Mouse (Mus musculus): ENCODE data around the gene Acsl5. TPM values are rescaled to one million over a fixed set of nuclear protein-coding genes. Genes with fewer than 3 reads are reported as not detected.

Acsl5 gene
- polyA plus RNA-seq, 1 experiment, result not detected

- WGBS, result 78% methylated on average over 4 of the region's 4 CpGs
- H3K27ac ChIP-seq (ENCODE audit: insufficient read depth, low read depth, low read length), result peak overlapping the region; percentile 100
- peak overlapping the region; percentile 33 for H3K4me3 ChIP-seq (ENCODE audit: insufficient read depth, low read depth, low read length)
- TF ChIP-seq POLR2A (IDR thresholded peaks at IDR 0.05; ENCODE audit: insufficient read depth, low read depth, low read length) (no peak), CTCF (IDR thresholded peaks at IDR 0.05; ENCODE audit: insufficient read depth, low read depth, low read length) (no peak)
- H3K4me1 ChIP-seq (ENCODE audit: control insufficient read depth, insufficient read depth, low read length), result peaks cover 32% of the 10 kb centered on the region
Observed at GRCm38 (mm10) chr19:55216876-55217275, 34.9 kb upstream of the Acsl5 start.

GRCm38 (mm10) chr19:55217365-55217764, 34.4 kb upstream of the Acsl5 start:
- WGBS, result 40% methylated on average over 9 of the region's 9 CpGs
- peak overlapping the region; percentile 100 for H3K27ac ChIP-seq (ENCODE audit: insufficient read depth, low read depth, low read length)
- H3K4me1 ChIP-seq (ENCODE audit: control insufficient read depth, insufficient read depth, low read length), result peaks cover 32% of the 10 kb centered on the region

GRCm38 (mm10) chr19:55218192-55218739, 33.5 kb upstream of the Acsl5 start:
- peak overlapping the region; percentile 77 for H3K27ac ChIP-seq (ENCODE audit: insufficient read depth, low read depth, low read length)
- 3% methylated on average over 20 of the region's 20 CpGs for WGBS

More at GRCm38 (mm10) chr19:55217365-55217764, 34.4 kb upstream of the Acsl5 start:
- TF ChIP-seq CTCF (IDR thresholded peaks at IDR 0.05; ENCODE audit: insufficient read depth, low read depth, low read length), result no peak
- no peak for TF ChIP-seq POLR2A (IDR thresholded peaks at IDR 0.05; ENCODE audit: insufficient read depth, low read depth, low read length)
- peak overlapping the region; percentile 33 for H3K4me3 ChIP-seq (ENCODE audit: insufficient read depth, low read depth, low read length)

DNA sequence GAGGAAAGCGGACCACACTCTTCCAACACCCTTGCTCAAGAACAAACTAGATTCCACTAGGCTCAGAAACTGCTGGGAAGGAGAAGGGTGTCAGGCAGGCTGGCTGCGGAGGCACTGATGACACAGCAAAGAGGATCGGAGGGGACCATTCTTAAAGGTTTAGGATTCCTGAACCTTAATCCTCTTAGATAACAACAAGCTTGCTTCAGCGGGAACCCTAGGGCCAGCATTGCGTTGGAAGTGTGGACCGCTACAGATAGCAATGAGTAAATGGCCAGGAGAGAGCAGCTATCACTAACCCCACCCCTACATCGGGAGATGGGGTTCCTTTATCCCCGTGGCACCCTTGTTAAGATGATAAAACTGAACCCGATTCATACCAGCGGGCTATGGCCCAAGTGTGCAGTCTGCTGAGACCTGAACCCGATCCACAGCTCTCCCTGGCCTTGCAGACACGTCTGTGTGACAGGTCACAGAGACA, 33.0 kb upstream of the Acsl5 start:
- Histone ChIP-seq H3K4me3 (ENCODE audit: insufficient read depth, low read depth, low read length) (peak overlapping the region; percentile 42), H3K27ac (ENCODE audit: insufficient read depth, low read depth, low read length) (peak overlapping the region; percentile 77), H3K4me1 (ENCODE audit: control insufficient read depth, insufficient read depth, low read length) (peaks cover 27% of the 10 kb centered on the region)
- TF ChIP-seq POLR2A (IDR thresholded peaks at IDR 0.05; ENCODE audit: insufficient read depth, low read depth, low read length), result no peak
- no peak; the same call in 1 of the 2 replicates for TF ChIP-seq CTCF (IDR thresholded peaks at IDR 0.05; ENCODE audit: insufficient read depth, low read depth, low read length)
- 18% methylated on average over 12 of the region's 12 CpGs for WGBS

More at GRCm38 (mm10) chr19:55218192-55218739, 33.5 kb upstream of the Acsl5 start:
- Histone ChIP-seq H3K4me1 (ENCODE audit: control insufficient read depth, insufficient read depth, low read length) (peaks cover 32% of the 10 kb centered on the region), H3K4me3 (ENCODE audit: insufficient read depth, low read depth, low read length) (peak overlapping the region; percentile 42)
- TF ChIP-seq POLR2A (IDR thresholded peaks at IDR 0.05; ENCODE audit: insufficient read depth, low read depth, low read length) (no peak), CTCF (IDR thresholded peaks at IDR 0.05; ENCODE audit: insufficient read depth, low read depth, low read length) (peak; percentile 65)

DNA sequence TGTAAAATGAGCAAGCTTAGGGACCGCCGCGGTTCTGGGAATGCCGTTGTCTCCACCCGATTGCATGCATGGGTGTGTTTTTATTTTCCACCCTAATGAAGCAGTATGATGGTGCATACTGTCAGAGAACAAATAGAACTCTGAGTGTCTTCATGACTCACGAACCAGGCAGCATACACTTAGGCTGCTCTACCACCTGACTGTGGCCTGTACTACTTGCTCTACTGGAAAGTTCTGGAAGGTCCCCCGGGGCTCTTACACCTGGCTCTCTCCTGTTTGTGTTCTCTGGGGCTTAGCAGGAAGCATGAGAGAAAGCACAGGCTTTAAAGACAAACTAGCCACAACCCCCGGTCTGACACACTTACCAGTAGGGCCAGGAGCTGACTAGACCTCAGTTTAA, 32.4 kb upstream of the Acsl5 start:
- Histone ChIP-seq H3K4me3 (ENCODE audit: insufficient read depth, low read depth, low read length) (no peak overlapping the region), H3K27ac (ENCODE audit: insufficient read depth, low read depth, low read length) (peak overlapping the region; percentile 77), H3K4me1 (ENCODE audit: control insufficient read depth, insufficient read depth, low read length) (peaks cover 24% of the 10 kb centered on the region)
- TF ChIP-seq CTCF (IDR thresholded peaks at IDR 0.05; ENCODE audit: insufficient read depth, low read depth, low read length) (no peak), POLR2A (IDR thresholded peaks at IDR 0.05; ENCODE audit: insufficient read depth, low read depth, low read length) (no peak)
- WGBS, result 46% methylated on average over 8 of the region's 8 CpGs

DNA sequence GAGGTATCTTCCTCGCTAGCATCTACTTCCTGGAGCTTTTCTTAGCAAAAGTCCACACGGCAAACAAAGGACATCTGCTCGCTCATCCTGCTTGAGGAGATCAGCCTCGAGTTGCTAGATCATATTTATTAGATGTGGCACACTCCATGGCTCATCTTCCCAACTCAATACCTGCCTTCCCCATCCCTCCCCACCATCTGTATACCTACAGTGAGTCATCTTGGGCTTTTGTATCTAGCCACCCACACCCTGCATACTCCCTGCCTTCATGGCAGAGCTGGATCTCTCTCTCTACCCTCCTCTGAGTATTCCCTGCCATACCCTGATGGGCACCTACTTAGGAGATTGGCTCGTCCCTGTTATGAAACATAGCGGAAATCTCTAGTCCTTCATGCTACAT, 30.5 kb upstream of the Acsl5 start:
- Histone ChIP-seq H3K27ac (ENCODE audit: insufficient read depth, low read depth, low read length) (no peak overlapping the region), H3K4me3 (ENCODE audit: insufficient read depth, low read depth, low read length) (no peak overlapping the region), H3K4me1 (ENCODE audit: control insufficient read depth, insufficient read depth, low read length) (peaks cover 16% of the 10 kb centered on the region)
- 73% methylated on average over 6 of the region's 6 CpGs for WGBS
- TF ChIP-seq POLR2A (IDR thresholded peaks at IDR 0.05; ENCODE audit: insufficient read depth, low read depth, low read length) (no peak), CTCF (IDR thresholded peaks at IDR 0.05; ENCODE audit: insufficient read depth, low read depth, low read length) (no peak)

- peaks cover 13% of the 10 kb centered on the region for H3K4me1 ChIP-seq (ENCODE audit: control insufficient read depth, insufficient read depth, low read length)
- no peak overlapping the region for H3K27ac ChIP-seq (ENCODE audit: insufficient read depth, low read depth, low read length)
- no peak overlapping the region for H3K4me3 ChIP-seq (ENCODE audit: insufficient read depth, low read depth, low read length)
- WGBS, result 92% methylated on average over 9 of the region's 9 CpGs
- TF ChIP-seq POLR2A (IDR thresholded peaks at IDR 0.05; ENCODE audit: insufficient read depth, low read depth, low read length) (no peak), CTCF (IDR thresholded peaks at IDR 0.05; ENCODE audit: insufficient read depth, low read depth, low read length) (no peak)
Observed at GRCm38 (mm10) chr19:55222268-55222667, 29.5 kb upstream of the Acsl5 start.

- WGBS, result 68% methylated on average over 5 of the region's 5 CpGs
- peaks cover 5% of the 10 kb centered on the region for H3K4me1 ChIP-seq (ENCODE audit: control insufficient read depth, insufficient read depth, low read length)
- no peak overlapping the region for H3K4me3 ChIP-seq (ENCODE audit: insufficient read depth, low read depth, low read length)
- no peak overlapping the region for H3K27ac ChIP-seq (ENCODE audit: insufficient read depth, low read depth, low read length)
- TF ChIP-seq CTCF (IDR thresholded peaks at IDR 0.05; ENCODE audit: insufficient read depth, low read depth, low read length) (no peak), POLR2A (IDR thresholded peaks at IDR 0.05; ENCODE audit: insufficient read depth, low read depth, low read length) (no peak)
Observed at GRCm38 (mm10) chr19:55226621-55227020, 25.1 kb upstream of the Acsl5 start.

DNA sequence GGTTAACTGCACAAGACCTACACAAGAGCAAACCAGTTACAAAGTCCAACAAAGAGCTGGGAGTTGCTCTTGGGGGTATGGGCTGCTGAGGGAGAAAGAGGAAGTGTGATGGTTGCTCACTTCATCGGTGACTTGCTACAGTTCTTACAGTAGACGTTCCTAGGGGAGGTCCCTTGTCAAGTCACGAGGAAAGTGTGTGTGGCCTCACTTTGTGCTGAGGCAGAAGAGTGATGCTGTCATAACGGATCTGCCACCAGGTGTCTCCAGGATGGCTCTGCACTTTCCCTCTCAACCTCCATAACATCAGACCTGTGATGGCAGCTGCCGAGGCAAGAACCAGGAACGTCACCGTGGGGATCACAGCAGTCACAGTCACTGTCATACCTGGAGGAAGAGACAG, 24.6 kb upstream of the Acsl5 start:
- no peak overlapping the region for H3K27ac ChIP-seq (ENCODE audit: insufficient read depth, low read depth, low read length)
- no peak for TF ChIP-seq CTCF (IDR thresholded peaks at IDR 0.05; ENCODE audit: insufficient read depth, low read depth, low read length)
- no peak for TF ChIP-seq POLR2A (IDR thresholded peaks at IDR 0.05; ENCODE audit: insufficient read depth, low read depth, low read length)
- peaks cover 5% of the 10 kb centered on the region for H3K4me1 ChIP-seq (ENCODE audit: control insufficient read depth, insufficient read depth, low read length)
- WGBS, result 87% methylated on average over 7 of the region's 7 CpGs
- no peak overlapping the region for H3K4me3 ChIP-seq (ENCODE audit: insufficient read depth, low read depth, low read length)
